Mouse (Mus musculus) kidney, postnatal 36 days (tissue): ENCODE results near the gene AW146154.
A peak's percentile ranks its signal among the peaks of the same experiment; 100 is the strongest.
"Not testable (repeated sequence)": the region's sequence is repeated elsewhere in the genome, so short reads cannot be mapped to it uniquely, and the experiment has no call there.

Experiments
- DNase-seq, 2 experiments: peaks; one replicate each; pipeline ENCODE4 v3.0.0; 2021 to 2022; ENCODE audit warnings: mixed read lengths in 2 of 2

The AW146154 gene

GRCm38 (mm10) chr7:41499389-41500049, at the start of gene AW146154, which contains the start of gene Gm20449:
TSS of gene AW146154 (minus strand) at chr7:41499890.
TSS of gene Gm20449 (minus strand) at chr7:41499417.
- DNase-seq = peak; percentile 100

GRCm38 (mm10) chr7:41512672-41513071, 13.0 kb upstream of the AW146154 start:
- DNase-seq = no peak

GRCm38 (mm10) chr7:41512207-41512606, 12.5 kb upstream of the AW146154 start:
- DNase-seq = no peak

GRCm38 (mm10) chr7:41502402-41502801, 2.7 kb upstream of the AW146154 start:
- peak in 1 of 2 experiments; percentile 8 for DNase-seq

- peak; percentile 85 to 90 for DNase-seq
Observed at GRCm38 (mm10) chr7:41500151-41500934, 653 bp upstream of the AW146154 start.

GRCm38 (mm10) chr7:41499018-41499388, 687 bp downstream of the AW146154 start:
- not testable (repeated sequence) for DNase-seq

- DNase-seq = peak in 1 of 2 experiments; percentile 35
Observed at GRCm38 (mm10) chr7:41498464-41498863, 1.2 kb downstream of the AW146154 start.

GRCm38 (mm10) chr7:41497871-41498270, 1.8 kb downstream of the AW146154 start:
- no peak for DNase-seq

- no peak for DNase-seq
Observed at GRCm38 (mm10) chr7:41451864-41452263, 47.8 kb downstream of the AW146154 start.

- DNase-seq = not testable (repeated sequence)
Observed at GRCm38 (mm10) chr7:41448596-41448995, 51.1 kb downstream of the AW146154 start, which contains the start of gene Vmn2r57. TSS of gene Vmn2r57 (minus strand) at chr7:41448696.
